Mouse (Mus musculus) MEL (cell line): ENCODE results near the gene Asb4.

ENCODE experiments used
- CTCF ChIP-seq, 3 experiments: IDR thresholded peaks in 2 of 3; conservative IDR thresholded peaks in 1 of 3; 2 replicates each; pipeline ENCODE4 v1.5.1; 2011 to 2012; ENCODE audit warnings: low read length in 3 of 3, low read depth in 2 of 3, mild to moderate bottlenecking in 2 of 3, improper control_type of control experiment in 1 of 3, inconsistent platforms in 1 of 3, mixed read lengths in 1 of 3, moderate library complexity in 1 of 3; ENCODE audit not compliant: control insufficient read depth in 1 of 3, insufficient read depth in 1 of 3, poor library complexity in 1 of 3, severe bottlenecking in 1 of 3
- NRF1 ChIP-seq: IDR thresholded peaks from 2 replicates; pipeline ENCODE4 v1.6.1; 2014; ENCODE audit warnings: low read depth, mild to moderate bottlenecking, inconsistent platforms, low read length, improper control_type of control experiment, moderate library complexity; ENCODE audit not compliant: poor library complexity, insufficient read depth, severe bottlenecking
- POLR2A ChIP-seq, 2 experiments: IDR thresholded peaks; 2 replicates each; pipeline ENCODE4 v1.6.1; 2011 to 2012; ENCODE audit warnings: low read length in 2 of 2, mild to moderate bottlenecking in 2 of 2, control low read depth in 1 of 2, improper control_type of control experiment in 1 of 2, low read depth in 1 of 2, moderate library complexity in 1 of 2; ENCODE audit not compliant: control insufficient read depth in 1 of 2, insufficient read depth in 1 of 2, poor library complexity in 1 of 2
- USF1 ChIP-seq: IDR thresholded peaks from 2 replicates; pipeline ENCODE4 v1.6.1; 2014; ENCODE audit warnings: low read depth, mild to moderate bottlenecking, inconsistent platforms, low read length, improper control_type of control experiment, moderate library complexity

DNA sequence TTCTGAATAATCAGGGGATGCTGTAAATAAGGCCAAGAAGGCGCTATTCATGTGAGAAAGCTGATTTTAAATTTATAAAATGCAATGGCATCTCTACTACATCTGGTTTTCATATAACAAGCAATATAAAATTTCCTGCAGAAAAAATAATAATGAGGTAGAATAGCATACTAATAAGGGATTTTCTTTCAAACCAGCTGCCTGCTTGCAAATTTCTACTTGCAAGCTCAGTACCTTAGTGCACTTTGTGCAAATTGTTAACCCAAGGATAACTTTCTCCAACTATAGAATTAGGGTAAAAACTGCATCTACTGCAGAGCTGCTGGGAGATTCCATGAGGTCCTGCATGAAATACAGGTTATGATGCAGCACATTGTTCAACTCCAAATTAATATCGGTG lies 38.3 kb downstream of the Asb4 start:
- no peak for TF ChIP-seq USF1
- no peak for TF ChIP-seq CTCF (IDR thresholded peaks at IDR 0.05 in 2 of 3, conservative IDR thresholded peaks at IDR 0.05 in 1 of 3; ENCODE audit: control insufficient read depth in 1 of 3, insufficient read depth in 1 of 3, low read depth in 2 of 3, low read length in 3 of 3, poor library complexity in 1 of 3, severe bottlenecking in 1 of 3)
- no peak for TF ChIP-seq NRF1
- TF ChIP-seq POLR2A (IDR thresholded peaks at IDR 0.05; ENCODE audit: control insufficient read depth in 1 of 2, insufficient read depth in 1 of 2, low read depth in 1 of 2, low read length in 2 of 2, poor library complexity in 1 of 2), result no peak
